Mouse (Mus musculus): ENCODE results near the gene Hist1h2bk.
"Not testable (repeated sequence)": the region's sequence is repeated elsewhere in the genome, so short reads cannot be mapped to it uniquely, and the experiment has no call there.

GRCm38 (mm10) chr13:22042568-22043502, 7.2 kb downstream of the Hist1h2bk start, which contains the start of the genes Hist1h2ag and Hist1h2bj:
- not testable (repeated sequence) for TF ChIP-seq CTCF (IDR thresholded peaks at IDR 0.05; ENCODE audit: insufficient read depth, low read length)
- peak; percentile 74; the same call in 1 of the 2 replicates for TF ChIP-seq POLR2A (IDR thresholded peaks at IDR 0.05; ENCODE audit: borderline replicate concordance, extremely low read depth, low read depth, low read length)
